Mouse (Mus musculus) retina, postnatal 7 days (tissue): ENCODE data around the gene Gm20388.
A peak's percentile ranks its signal among the peaks of the same experiment; 100 is the strongest.

ENCODE experiments used
- DNase-seq: peaks from one replicate; pipeline ENCODE4 v3.0.0-alpha.2; 2012; ENCODE audit warnings: low read depth, low spot score

Gm20388 gene

DNA sequence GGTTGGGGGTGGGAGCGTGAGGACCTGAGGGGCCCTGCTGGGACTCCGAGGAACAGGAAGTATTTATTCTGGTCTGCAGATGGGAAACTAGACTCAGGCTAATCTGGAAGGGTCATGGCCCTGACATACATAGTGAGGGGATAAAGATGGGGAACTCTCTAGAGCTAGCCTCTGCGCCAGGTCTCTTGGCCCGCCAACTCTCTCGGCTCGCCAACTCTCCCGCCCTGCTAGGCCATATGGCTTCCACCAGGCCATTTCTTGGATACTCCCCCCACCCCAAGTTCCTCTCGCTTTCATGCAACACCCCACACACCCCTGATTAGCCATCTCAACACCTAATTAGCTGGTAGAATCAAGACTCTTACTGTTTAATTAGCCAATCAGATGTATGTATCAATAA lies 101.8 kb downstream of the Gm20388 start:
- no peak for DNase-seq

DNA sequence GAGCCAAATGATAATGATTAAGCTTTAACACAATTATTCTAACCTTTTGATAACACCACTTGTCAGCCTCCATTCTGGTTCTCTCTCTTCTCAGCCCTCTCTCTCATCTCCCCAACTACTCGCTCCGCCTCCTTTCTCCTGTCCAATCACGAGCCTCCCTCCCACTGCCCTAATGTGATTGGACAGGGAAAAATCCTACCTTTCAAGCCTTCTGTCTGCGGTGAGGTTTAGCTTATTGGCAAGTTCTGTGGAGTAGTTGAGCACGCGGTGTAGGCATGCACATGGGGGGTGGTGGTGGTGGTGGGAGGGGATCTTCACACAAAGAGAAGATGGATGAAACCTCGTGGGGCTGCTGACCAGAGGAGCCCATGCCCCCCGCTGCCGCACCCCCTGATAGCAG lies 102.3 kb downstream of the Gm20388 start:
- DNase-seq: no peak

DNA sequence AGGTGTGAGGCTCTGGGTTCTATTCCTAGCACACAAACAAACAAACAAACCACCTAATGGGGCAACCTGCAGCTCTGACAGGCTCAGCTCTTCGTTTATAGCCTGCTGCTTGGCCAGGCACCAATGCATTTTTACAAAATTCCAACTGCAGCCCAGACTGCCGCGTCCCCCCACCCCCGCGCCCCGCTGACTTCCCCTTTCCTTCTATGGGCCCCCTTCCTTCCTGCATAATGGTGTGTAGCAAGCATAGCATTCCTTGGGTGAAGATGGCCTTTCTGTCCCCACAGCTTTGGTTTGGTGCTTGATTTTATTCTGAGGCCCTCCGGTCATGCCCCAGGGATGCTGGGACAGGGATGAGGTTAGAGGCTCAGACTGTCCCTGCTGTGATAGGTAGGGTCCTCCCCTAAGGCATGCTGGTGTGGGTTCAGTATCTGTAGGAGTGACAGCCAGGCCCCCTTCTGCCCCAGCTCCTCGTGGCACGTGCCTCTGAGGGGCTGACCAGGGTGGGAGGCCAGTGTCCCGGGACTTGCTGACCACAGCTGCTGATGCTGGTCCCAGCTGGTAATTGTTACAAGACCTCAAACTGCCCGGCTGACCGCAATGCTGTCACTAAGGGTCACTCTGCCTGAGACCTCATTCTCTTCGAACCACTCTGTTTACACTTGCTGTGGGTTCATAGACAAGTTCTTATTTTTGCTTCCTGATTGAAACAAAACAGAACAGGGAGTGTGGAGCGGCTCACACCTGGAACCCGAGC lies 103.8 kb downstream of the Gm20388 start:
- DNase-seq: no peak

DNA sequence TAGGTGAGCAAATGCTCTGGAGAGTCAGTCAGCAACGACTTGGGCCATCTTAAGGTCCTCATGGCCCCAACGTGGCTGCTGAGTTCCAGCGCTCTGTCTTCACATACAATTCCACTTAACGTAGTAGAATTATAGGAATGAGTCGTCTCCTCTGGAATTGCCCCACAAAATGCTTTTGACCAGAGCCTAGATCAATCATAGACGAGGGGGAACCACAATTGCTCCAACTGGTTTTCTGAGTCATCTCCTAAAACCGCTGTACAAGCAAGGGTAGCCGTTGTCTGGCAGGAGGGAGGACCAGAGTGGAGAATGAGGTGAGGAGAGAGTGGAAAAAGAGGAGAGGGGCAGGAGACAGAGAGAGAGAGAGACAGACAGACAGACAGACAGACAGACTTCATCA lies 105.3 kb downstream of the Gm20388 start:
- DNase-seq: no peak

DNA sequence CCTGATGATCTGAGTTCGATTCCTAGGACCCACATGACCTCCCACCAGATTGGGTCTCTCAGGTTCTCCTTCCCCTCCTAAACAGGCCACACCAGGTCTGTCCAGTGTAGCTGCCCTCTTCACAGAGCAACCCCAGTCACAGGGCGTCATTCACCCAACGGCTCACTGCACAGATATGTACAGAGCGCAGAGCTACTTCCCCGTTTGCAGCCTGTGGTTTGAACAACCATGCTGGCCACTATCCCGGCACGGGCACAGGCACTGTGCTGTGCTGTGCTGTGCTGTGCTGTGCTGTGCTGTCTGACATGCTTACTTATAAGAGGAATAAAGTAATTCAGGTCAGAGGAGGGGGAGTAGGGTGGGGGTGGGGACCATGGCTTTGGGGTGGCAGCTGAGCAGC lies 105.8 kb downstream of the Gm20388 start:
- DNase-seq: no peak

DNA sequence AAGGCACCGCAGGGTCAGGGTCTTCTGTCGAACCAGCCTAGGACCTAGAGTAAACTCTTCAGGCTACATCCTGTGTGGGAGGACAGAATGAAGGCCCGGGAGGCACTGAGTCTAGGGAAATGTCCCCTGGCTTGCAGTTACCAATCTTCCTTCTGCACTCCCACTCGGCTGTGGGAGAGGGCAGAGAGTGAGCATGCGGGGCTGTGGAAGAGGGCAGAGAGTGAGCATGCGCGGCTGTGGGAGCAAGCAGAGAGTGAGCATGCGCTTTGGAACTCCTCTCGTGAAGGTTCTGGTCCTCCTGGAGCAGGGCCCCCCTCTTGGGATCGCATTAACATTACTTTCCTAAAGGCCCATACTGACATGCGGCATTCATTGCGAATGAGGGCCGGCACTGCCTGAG lies 106.7 kb downstream of the Gm20388 start:
- DNase-seq: no peak

DNA sequence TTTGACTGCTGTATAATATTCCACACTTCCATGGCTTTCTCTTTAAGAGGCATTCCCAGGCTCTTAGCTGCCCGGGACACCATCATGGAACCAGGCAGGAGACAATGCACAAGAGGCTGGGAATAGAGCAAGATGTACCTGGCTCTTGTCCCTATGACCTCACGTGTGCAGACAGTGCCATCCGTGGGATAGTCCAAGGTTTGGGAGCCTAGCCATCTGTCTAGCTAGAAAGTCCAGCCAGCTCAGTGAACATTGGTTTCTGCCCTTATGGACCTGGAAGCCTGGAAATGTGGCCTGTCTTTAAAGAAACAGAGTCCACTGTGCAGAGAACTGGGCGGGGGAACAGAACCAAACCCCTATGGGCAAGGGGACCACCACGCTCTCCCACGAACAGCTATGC lies 107.1 kb downstream of the Gm20388 start:
- no peak for DNase-seq

DNA sequence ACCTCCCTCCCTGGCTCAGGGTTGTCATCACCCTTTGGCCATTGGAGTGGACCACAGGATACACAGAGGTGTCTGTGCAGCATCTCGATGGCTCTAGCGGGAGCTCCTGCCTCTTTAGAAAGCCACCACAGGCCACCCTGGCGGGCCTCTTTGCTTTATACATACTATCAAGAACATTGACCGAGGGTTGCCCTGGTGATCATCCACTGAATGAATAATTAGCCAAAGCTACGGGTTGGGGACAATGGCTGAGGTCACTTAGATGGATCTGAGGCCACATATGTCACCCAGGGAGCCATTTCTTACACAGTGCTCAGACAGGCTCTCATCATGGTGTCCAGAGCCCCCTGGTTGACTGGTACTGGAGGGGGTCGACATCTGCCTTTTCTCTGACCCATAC lies 107.7 kb downstream of the Gm20388 start:
- DNase-seq: no peak

DNA sequence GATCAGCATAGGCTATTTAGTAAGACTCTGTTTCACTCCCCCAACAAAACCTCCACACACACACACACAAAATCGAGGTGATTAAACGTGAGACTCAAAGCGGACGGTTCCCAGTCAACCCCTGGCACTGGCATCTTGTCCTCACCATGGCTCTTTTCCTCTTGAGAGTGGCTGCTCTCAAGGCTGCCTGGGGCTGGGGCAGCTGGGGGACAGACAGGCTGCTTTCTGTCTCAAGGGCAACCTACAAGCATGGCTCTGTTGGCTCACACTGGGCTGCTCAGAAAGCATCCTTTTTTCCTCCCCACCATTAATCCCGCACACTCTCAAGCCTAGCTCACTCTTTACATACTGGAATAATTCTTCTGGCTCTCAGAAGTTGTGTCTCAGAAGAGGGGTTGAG lies 108.7 kb downstream of the Gm20388 start:
- DNase-seq: no peak

DNA sequence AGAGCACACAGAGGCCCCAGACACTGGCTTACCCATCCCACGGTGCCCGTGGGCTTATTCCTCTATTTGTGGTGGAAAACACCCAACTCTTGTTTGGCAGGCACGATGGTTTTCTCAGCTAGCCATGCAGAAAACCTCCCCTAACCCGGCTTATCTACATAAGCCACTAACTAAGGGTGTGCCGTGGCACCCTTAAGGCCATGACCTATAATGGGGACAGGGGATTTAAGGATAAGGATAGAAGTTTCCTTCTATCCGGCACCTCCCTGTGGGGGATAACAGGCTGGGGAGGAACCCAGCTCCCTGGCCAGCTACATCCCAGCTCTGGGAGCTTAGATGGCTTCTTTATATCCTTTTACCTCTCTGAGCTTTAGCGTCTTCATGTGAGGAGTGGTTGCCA lies 109.7 kb downstream of the Gm20388 start:
- DNase-seq: peak; percentile 17

DNA sequence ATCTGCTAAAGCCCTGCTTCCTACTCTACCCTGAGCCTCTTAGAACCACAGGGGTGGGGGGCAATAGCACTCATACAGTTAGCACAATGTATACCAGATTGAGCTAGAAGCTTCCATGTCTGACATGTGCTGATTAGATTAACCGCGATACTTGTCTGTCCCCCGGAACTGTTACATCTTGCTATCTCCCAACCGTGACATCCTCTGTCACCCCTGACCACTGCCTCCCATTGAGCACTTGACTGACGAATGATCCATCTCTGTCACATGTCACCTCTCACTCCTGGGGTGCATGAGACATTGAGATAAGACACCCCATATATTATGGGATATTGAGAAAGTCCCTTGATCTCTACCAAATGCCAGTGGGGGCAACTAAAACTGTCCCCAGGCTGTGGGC lies 115.6 kb downstream of the Gm20388 start:
- DNase-seq: no peak

DNA sequence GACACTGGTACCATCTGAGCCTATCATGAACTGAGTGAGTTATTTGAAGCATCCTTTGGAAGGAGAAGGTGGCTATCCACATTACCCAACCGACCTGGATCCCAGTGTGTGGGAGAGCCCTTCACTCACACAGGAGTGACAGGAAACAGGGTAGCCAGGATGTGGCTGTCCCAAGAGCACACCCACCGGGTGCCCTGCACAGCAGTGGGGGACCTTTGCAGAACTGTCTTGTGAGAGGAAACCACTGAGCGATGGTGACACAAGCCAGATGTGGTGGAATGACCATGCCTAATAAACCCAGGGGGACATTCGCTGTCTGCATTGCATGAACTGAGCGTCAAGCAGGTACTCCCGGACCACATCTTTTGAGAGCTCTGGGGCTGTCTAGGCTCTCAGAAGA lies 116.3 kb downstream of the Gm20388 start:
- DNase-seq: no peak

DNA sequence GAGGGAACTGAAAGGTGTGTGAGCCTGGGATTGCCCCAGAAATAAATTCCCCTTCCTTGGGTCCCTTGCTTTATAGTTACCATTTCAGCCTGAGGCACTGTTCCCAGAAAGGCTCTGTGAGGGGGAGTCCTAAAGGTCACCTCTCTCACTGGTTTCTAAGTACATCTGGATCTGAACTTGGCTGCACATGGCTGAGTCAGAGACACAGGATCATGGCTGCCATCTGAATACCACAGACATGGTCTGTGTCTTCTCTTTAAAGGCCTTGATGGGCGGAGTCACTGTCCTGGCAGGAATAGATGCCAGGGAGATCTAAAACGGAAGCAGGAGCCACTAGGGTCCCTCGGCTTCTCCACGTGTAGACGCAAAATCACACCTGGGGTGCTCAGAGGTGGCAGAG lies 119.8 kb downstream of the Gm20388 start:
- DNase-seq: no peak

DNA sequence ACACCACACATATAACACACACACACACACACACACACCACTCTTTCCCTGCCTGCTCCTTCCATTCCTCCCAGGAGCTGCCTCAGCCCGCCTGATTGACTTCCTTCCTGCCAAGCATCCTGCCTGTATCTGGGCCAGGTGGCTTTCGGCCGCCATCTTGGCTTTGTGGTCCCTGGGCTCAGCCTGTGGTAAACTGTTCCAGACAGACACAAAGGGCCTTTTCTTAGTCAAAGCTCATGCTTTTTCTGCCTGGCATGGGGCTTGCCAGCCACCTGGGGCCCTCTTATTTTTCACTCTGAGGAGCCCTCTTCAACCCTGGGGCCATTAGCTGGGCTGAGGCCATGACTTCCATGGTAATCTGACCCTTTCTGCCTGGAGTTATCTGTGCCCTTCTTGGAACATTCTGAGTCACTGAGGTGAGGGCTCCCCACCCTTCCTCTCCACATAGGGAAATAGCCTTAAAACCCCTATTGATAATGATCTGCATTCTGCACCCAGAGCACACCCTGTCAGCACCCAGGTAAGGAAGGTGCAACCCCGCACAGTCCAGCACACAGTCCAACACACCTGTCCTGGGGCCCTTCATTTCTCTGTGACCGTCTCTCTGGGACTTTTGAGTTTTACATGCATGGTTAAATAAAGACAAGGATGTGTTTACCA lies 122.0 kb downstream of the Gm20388 start:
- DNase-seq: no peak

DNA sequence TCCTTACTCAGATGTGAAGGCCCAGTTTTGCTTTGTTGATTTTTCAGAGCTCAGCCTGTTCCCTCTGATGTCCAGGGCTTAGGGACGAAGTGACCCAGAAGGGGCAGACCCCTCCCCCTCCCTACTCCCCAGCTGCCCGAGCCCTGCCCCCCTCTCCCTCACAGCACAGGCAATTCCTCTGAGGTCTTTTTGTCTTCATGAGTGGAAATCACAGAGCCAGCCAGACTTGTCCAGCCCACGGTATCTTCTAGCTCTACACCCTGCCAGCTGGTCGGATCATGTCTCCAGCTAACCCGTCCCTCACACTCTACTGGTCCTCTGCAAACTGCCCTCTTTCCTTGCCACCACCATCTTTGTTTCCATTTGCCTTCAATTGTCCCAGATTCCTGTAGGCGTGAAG lies 123.8 kb downstream of the Gm20388 start:
- no peak for DNase-seq

DNA sequence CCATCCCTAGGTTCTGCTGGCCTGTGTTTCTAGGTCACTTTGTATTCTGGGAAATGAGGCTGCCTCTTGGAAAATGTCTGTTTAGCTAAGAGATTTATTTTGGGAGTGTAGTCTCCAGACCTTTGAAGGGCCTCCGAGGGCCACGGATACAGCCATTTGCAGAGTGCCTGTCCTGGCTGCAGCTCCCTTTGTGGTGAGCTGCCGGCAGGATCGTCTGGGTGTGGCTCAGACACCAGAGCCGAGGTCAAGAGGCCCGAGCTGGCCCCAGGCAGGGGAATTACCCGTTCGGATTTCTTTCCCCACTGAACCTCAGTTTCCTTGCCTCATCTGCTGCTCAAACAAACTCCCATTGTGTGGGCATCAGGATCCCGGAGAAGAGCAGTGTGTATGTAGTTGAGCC lies 125.5 kb downstream of the Gm20388 start:
- no peak for DNase-seq

DNA sequence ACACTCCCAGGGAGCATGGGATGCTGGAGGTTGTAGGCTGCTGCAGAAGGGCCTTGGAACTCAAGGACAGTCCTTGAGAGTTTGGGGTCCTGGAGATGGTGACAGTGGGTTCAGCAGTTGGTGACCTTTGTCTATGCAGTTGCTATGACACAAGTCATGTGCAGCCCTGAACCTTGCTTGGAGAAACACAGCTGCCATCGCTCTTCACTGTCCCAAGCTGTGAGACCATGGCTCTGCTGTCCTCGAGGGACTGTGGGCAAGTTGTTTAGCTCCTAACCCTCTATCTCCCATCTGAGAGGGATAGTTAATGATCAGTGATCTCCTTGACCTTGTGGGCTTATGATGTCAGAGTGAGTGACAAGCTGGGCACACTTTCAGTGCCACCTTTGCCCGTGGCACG lies 125.9 kb downstream of the Gm20388 start:
- DNase-seq: no peak

DNA sequence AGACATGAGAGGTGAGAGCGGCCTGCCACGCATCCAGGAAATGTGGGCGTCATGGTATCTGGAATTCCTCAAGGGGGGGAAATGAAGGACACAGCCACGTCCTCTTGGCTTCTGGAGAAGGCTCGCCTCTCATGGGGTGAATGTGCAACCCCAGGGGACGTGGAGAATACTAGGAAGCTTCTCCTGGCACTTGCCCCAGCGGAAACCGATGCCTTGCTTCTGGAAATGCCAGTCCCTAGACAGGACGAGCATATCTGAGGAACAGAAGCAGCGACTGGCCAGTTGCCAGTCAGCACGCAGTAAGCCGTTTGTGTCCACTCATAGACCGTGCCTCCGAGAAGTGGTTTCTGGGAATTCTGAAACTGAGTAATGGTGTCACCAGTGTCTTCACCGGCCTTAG lies 126.6 kb downstream of the Gm20388 start:
- no peak for DNase-seq

DNA sequence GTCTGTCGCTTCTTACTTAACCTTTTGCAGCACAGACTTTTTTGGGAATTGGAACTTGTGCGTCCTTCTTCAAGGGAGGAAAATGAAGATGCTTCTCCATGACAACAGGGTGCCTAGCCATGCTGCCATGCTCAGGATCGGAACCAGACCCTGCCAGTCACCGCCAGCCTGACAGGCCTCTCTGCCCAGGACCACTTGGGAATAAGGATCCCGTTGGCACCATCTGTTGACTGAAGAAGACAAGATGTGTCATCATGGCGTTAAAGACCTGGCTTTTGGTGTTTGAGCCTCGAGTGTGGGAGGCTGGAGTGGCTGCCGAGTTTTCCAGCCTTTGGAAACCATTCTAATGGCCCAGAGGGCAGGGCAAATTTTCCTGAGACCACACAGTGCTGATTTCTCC lies 127.0 kb downstream of the Gm20388 start:
- no peak for DNase-seq

DNA sequence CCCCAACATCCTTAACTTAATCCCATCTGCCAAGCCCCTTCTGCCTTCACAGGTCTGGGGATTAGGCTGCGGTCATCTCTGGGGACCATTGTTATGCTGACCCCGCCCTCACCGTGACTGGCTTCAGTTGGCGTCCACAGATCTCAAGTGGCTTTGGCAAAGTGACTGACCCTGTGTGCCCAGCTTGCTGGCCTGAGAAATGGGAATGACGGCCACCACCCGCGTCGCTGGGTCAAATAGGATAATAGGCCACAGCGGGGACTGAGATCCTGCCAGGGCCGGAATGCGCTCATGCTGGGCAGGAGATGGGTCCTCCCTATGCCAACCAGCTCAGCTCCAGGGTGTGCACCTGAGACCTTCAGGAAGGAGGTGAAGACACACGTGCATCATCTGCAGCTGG lies 128.1 kb downstream of the Gm20388 start:
- no peak for DNase-seq

DNA sequence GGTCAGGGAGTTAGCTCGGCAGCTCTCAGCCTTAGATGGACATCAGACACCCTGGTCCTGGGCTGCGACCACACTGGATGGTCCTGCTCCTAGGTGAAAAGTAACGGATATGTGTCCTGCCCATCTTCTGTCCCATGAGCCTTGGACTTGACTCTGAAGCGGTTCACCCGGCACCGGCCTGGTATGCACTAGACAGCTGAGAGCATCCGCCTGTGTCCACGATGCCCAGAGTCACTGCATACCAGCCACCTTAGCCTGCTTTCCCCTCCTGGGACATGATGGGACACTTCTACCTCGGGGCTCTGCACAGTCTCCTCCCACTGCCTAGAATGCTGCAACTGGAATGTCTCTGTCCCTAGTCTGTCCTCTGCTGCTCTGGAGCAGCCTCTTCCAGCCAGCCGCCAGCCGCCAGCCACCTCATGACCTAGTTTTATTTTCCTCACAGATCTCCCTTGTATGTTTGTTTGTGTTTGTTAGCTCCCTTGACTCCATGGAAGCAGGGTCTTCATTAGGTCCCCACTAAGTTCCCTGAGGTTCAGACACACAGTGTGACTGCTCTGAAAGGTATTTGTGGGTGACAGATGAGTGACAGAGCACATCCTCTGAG lies 128.8 kb downstream of the Gm20388 start:
- DNase-seq: no peak

DNA sequence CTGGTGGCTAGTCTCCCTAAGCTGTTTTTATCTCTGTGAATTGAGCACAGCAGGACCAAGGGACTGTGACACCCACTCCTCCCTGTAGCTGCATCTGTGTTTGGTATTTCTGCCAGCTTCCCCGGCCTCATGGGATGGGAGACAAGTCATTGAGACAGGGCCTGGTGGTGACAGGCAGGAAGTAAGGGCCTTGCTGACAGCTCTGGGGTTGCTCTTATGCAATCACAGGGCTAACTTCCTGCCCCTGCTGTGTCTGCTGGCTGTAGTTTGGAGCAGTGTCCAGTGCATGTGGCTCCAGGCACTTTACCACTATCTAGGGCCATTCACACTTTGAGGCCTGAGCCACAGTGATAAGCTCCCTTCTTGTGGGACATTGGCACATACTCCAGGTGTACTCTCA lies 130.2 kb downstream of the Gm20388 start:
- no peak for DNase-seq
